Mouse (Mus musculus) CD4-positive helper T cell, adult 2 months (primary cell): ENCODE measurements around the gene Pak6.

Source experiments
- DNase-seq: peaks from one replicate; pipeline ENCODE4 v3.0.0-alpha.2; 2012; ENCODE audit warnings: low read depth, missing footprints, low spot score

The Pak6 gene

DNA sequence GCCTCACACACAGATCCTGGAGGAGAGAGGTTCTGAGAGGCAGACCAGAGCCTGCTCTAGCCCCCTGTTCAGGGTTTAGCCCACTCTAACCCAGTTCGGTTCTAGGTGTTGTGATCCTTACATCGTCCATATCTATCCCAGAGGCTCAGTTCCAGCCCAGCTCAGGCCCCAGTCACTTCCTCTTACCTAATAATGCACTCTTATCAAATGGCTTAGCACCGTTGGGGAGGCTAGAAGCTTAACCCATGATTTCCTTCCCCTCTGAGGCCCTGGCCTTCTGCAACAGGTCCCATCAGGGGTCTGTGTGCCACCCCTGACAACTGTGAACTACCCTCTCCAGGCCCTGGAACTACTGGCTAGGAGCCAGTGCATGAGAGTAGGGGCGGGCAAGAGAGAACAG, 66.1 kb downstream of the Pak6 start:
- DNase-seq: no peak

DNA sequence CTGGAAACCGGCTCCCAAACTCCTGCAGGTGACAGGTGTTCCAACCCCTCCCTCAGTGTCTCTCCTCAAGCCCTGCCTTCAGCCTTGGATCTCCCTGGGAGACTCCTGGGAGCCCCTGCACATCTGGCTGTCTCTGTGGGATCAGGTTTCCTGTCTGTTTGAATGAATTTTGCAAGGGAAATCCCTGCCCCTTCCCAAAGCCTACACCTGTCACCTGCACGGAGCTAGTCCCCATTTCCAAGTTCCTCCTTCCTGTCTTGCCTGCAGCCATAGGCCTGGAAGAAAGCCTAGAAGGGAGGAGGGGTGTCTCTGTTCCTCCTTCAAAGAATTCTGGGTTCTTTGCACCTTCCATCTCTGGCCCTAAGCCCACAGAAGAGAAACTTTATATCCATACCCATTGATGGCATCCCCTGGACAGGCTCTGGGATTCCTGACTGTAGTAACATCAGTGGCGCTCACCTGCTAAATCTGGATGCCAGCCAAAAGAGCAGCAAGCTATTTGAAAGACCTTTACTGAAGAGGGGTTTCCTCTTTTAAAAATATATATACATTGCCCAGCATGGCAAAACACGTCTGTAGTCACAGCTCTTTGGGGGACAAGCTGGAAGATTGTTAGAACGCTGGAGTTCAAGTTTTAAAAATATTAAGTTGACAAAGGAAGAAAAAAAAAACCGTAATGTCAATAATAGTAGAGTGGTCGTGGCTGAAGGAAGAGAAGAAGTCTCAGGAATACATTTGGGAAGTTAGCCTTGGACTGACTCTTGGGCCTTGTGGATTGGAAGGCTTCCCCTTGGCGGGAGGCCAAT, 66.9 kb downstream of the Pak6 start:
- no peak for DNase-seq

DNA sequence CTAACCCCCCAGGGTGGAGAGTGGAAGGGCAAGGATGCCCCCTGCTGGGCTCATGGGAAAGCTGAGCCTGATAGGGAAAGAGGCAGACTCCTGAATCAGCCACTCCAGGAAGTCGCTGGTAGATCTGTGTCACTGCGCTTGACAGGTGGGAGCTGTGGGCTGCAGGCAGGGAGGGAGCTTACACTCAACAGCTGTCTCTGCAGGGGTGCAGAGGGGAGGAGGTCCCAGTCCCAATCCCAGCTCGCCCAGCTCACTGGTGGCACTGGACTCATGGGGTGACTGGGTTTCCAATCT, 67.5 kb downstream of the Pak6 start:
- DNase-seq: peak; percentile 47

DNA sequence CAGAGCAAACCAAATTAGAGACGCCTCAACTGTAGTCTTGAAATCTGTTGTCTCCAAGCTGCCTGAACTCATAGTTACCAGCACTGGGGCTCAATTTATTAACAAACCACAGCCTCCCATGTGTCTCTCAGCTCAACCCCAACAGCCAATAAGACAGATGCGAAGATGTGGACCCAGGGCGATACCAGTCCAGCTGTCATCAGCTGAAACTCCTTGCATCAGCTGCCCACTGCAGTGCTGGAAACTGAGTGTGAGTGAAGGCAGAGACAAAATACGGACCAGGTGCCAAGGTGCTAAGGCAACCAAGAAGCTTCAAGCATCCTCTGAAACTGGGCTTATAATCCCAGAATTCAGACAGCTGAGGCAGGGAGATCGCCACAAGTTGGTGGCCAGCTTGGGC, 68.9 kb downstream of the Pak6 start:
- DNase-seq: no peak

DNA sequence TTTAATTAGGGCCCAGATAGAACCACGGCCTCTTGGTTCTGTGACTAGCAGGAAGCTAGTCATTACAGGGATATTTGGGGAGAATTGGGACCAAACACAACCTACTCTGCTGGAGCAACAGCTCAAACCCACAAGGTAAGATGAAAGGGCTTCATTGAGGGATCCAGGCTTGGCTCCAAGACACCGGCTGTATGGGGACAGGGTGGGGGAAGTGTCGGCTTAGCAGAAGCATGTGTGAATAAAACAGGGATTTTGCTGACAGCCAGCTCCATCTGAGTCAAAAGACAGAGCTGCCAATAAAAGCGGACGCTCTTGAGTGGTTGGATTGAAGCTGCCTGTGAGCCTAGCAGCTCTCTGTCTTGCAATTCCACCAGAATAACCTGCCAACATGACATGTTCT, 70.2 kb downstream of the Pak6 start:
- no peak for DNase-seq

DNA sequence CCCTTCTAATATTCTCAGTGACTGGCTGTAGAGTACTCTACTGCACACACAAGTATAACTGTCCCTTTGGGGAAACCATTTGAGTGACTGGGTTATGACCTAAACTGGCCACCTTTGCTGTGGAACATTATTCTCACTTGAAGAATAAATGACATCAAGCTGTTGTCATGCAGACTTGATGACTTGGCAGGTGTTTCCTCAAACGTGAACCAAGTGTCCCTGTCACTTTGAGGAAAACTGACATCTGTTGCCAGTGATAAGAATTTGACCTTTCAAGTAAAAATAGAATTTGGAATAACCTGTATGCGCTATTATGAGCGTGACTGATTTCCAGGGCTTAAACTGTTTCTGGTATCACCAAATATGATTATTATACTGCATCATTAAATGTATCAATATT, 77.2 kb downstream of the Pak6 start:
- no peak for DNase-seq

DNA sequence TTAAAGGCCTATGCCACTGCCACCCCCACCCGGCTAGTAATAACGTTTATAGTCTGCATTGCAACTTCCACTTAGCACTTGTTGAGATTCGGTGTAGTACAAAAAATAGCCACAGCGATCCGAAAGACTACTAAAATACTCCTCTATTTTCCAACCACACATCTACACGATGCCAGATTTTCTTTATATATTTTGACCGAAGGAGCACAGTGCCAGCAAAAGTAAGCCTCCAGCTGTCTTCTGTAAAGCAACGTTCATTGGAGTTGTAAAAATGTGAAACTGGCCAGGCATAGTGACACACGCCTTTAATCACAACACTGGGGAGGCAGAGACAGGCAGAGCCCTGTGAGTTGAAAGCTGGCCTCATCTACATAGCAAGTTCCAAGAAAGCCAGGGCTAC, 78.1 kb downstream of the Pak6 start:
- no peak for DNase-seq

DNA sequence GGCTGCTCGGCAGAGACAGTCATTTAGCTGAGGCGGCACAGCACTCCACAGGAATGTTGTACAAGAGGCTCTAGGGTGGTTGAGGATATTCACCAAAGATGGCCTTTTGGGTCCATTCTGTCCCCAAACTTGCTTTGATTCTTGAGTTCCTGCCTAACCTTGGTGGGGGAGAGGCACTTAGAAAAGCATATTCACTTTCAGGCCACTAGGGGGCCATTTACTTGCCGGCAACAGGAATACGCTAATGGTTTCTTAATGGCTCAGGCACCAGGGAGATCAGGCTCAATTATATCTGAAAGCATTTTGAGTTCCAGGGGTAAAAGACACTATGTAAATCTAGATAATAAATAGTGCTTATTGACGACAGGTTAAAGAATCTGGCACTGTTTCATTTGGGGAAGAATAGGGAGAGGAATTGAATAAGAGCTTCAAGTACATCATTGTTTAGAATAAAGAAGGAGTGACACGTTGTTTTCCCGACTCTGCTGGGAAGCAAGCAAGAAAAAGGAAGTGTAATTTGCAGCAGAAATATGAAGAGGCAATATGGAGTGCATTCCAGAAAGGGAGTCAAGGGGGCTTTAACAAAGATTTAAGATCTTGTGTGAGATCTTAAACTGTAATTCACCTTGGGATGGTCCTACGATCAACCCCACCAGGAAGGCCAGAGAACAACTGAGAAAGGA, 80.3 kb downstream of the Pak6 start:
- DNase-seq: peak; percentile 77

DNA sequence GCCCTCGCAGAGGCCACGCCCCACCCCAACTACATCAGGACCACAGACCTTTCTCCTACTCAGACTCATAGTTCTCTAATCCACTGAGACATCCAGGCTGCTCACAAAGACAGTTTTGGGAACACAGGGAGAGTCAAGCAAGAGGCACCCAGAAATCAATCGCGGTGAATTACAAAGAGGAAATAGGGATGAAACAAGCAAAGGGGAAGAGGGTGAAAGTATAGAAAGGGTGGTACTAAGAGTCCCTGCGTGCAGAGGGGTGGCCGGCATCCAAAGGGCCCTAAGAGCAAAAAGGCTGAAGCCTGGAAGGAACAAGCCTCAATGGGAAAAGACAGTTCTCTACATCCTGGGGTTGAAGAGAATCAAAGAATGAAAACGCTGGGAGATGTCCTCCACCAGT, 81.5 kb downstream of the Pak6 start:
- DNase-seq: no peak

DNA sequence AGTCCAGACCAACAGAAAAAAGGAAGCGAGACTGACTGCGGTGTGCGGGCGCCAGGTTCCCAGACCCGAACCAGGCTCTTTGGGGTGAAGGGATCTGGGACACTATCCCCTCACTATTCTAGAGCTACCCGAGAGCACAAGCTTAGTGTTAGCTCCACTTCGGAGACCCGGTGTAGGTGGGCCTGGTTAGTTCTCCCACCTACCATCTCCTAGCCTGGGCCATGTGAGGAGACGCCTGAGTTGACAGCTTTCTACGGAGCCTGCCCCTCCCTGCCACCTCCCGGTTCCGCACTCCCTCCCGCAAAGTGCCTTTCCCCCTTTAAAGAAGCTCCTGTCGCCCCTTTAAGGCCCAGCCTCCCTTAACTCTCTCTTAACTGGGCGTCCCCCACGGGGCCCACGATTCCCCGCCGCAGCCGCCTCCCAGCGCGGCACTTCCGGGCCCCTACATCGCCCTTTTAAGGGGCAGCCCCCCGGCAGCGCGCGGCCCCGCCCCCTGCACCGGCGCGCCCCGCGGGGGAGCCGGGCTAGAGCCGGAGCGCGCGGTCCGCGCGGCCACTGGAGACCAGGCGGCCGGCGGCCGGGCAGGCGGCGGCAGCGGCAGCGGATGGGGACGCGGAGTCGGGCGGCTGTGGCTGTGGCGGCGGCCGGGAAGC, 82.3 kb downstream of the Pak6 start, which contains the start of gene Inafm2:
Inafm2 (plus strand) TSS at position 527 of the 653 bp plus-strand sequence.
- peak; percentile 90 for DNase-seq

DNA sequence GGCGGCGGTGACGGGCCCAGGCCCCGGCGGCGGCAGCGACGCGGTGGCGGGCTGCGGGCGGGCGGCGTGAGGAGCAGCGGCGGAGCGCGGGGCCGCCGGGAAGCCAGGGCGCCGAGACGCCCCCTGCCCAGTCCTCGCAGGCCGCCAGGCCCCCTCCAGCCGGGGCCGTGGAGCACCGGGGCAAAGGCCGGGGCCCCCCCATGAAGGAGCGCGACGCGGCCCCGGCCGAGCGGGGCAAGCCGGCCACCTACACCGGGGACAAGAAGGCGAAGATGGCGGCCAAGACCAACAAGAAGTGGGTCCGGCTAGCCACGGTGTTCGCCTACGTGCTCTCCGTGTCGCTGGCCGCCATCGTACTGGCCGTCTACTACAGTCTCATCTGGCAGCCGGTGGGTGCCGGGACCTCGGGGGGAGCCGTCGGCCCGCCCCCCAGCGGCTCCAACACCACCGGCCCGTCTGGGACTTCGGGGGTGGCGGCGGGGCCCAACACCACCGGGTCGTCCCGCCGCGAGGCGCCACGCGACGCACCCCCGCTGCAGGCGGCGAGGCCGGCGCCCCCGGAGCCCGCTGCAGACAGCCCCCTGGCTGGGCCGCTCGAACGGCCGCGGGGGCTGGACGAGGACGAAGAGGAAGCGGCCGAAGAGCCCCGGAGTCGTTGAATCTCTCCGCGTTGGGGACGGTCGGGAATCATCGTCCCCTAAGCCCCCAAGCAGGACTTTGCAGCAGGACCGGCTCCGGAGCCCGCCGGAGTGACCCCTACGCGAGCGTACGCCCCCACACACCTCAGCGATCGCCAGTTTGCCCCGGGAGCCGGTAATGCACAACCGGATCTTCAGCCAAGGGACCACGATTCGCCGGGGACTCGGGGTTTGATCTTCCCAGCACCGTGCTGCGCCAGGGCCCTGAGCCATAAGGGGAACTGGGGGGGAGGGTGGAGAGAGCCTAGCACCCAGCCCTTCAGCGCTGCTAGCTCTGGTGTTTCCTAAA, 83.1 kb downstream of the Pak6 start:
- peak; percentile 54 for DNase-seq

DNA sequence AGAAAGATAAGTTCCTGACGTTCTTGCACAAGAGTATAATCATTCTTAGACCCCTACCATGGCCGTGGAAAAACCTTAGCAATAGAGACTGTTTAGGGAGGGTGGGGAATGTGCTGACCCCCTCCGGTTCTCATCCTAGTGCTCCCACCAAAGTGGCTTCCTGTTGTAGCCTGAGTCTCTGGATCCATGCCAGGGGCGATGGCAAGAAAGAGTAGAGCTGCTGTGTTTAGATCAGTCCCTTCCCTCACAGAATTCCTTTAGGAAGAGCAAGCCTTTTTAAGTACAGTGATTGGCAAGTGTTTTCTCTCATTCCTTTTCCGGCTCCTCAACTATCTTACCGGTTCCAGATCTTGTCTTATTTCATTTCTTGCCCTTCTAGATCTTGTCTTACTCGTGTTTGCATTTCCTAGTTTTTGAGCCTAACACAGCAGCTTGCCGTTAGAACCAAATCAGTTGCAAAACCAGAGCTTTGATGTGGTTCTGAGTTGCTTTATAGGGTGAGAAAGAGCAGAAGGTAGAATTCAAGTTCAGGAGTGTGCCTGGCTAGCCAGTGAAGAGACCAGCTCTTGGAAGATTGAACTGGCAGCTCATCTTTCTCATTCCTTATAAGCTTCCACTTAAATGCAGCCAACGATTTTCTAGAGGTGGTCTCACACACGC, 84.3 kb downstream of the Pak6 start:
- peak; percentile 73 for DNase-seq
